Mouse (Mus musculus) ES-E14 (cell line): ENCODE measurements around the gene Pex7.

Source experiments
- CHD2 ChIP-seq: IDR thresholded peaks from 2 replicates; pipeline ENCODE4 v1.6.1; 2014; ENCODE audit warnings: mild to moderate bottlenecking, low read depth, low read length, inconsistent platforms
- ZNF384 ChIP-seq: IDR thresholded peaks from 2 replicates; pipeline ENCODE4 v1.6.1; 2012; ENCODE audit warnings: low read depth, low read length, inconsistent platforms

DNA sequence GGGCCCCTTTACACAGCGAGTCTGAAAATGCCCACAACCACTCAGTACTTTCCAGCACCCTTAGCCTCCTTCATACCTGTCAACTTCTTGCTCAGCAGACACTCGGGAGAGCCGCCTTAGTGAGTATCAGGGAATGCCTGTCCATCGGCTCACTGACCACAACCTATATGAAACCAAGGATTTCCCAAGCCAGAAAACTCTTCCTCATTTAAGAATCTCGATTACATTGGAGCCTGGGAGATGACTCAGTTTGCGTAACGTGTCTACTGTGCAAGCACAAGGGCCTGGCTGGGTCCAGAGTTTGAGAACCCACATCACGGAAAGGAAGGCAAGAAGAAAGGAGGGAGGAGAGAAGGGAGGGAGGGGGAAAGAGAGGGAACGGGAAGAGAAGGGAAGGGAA, 34.4 kb upstream of the Pex7 start:
- TF ChIP-seq ZNF384 (no peak), CHD2 (no peak)
